Mouse (Mus musculus) brain, embryonic 14.5 days (tissue): ENCODE data around the gene Tent5c. TPM values are rescaled to one million over a fixed set of nuclear protein-coding genes. Genes with fewer than 3 reads are reported as not detected.

ENCODE experiments used
- DNase-seq: peaks from one replicate; pipeline ENCODE4 v3.0.0-alpha.2; 2011; ENCODE audit warnings: low read depth
- CTCF ChIP-seq: fragments of 200-500 bp; IDR thresholded peaks from 2 replicates; pipeline ENCODE4 v1.5.1; 2012; ENCODE audit warnings: inconsistent platforms, mild to moderate bottlenecking, moderate library complexity, borderline replicate concordance; ENCODE audit not compliant: insufficient read depth, insufficient read length; ENCODE audit errors: extremely low read depth
- POLR2A ChIP-seq: fragments of 200-500 bp; IDR thresholded peaks from 2 replicates; pipeline ENCODE4 v1.6.1; 2012; ENCODE audit warnings: mild to moderate bottlenecking, inconsistent platforms, borderline replicate concordance; ENCODE audit not compliant: poor library complexity, insufficient read depth, insufficient read length, severe bottlenecking; ENCODE audit errors: extremely low read depth
- polyA plus RNA-seq: library from polyadenylated mRNA; depleted of rRNA; stranded (reverse); fragments of >200 nt; gene quantifications from 2 replicates; pipeline ENCODE4 v1.2.3, GENCODE M21; 2012; rRNA removed

The Tent5c gene
- polyA plus RNA-seq: 1.3 and 2.4 TPM in 2 replicates

DNA sequence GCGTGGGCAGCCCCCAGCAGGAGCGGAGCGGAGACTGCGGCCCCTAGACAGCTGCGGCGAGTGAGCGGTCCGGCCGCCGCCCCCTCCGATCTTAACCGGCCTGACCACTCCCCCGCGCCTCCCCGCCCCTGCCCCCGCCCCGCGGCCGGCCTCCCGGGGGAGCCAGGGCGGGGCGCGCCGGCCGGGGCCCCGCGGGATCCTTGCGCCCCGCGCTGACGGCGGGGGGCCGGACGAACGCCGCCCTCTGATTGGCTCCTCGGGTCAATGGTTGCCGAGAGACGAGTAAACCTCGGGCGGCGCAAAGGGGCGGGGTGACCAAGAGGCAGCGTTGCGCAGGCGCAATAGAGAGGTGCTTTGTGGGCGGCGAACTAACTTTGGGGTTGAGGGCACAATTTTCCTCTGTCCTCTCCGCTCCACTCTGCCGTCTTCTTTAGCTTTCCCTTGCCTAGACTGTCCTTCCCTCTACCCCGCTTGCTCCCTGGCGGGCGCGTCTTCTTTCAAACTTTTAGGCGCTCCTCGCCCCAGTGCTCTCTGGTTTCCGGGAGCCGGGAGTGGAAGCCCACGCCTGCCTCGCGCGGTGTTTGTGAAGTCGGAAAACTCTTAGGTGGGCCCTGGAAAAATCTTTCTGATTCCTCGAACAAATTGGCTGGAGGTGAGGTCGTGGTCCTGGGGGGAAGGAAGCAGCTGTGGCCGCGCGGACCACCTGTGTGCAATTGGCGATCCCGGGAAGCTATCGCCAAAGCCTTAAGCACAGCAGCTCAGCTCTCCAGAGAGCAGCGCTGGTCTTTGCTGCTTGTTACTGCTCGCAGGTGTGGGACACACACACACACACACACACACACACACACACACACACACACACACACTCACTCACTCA is at the start of gene Tent5c:
Gene Tent5c (minus strand): TSS at position 192 of the 877 bp plus-strand sequence.
- TF ChIP-seq CTCF (no peak), POLR2A (0 out of 2 replicates have a peak, but pooled peaks have one; percentile 22)
- DNase-seq: peak; percentile 95

DNA sequence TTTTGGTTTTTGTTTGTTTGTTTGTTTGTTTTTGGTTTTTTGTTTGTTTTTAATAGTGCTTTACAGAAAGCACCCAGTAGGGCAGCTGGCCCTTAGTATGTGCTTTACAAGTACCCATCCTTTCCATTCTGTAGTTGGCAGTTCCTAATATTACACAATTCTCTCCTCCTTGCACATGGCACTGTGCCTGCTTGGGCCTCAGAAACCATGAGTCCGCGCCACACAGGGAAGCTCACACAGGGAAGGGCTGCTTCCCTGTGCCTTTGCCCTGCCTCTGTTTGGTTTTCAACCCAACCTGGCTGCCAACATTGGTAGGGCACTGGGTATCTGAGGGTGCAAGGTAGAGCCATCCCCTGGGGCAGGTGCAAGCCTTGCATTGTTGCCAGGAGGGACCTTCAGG is 47.6 kb upstream of the Tent5c start:
- no peak for TF ChIP-seq CTCF
- no peak for TF ChIP-seq POLR2A
- DNase-seq: no peak

DNA sequence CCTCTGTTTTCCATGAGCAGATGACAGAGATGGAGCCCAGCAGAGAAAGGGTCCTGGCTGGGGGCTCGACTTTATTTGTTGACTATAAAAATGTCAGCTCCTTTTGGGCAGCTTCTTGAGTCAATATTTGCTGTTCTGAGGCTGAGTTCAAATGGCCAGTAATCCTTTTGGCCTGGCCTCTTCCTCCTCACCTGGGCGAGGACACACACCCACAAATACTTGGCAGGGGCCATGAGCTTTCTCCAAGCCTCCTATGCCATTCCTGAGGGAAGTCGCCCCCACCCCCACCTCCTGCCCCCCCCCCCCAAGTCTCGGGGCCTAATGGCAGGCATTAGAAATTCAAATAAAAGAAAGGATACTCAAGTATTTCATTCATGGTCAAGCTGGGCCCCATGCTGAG is 46.8 kb upstream of the Tent5c start:
- DNase-seq: no peak
- TF ChIP-seq CTCF: no peak
- TF ChIP-seq POLR2A: no peak

DNA sequence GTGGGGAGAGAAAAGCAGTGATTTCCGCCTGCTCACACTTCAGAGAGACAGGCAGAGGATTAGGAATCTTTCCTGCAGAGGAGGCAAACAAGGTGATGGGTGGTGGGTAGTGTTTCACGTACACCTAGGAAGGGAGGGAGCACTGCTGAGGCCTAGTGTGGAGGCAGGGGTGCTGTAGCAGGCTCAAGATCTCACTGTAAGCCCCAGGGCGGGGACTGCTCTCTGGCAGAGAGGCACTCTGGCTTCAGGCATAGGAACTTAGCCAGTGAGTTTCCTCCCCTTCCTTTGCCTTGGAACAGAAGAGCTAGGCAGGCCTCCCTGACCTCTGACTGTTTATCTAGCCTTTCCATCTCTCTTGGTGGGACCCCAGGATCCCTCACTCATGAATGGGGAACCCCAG is 46.2 kb upstream of the Tent5c start:
- TF ChIP-seq POLR2A: no peak
- no peak for DNase-seq

DNA sequence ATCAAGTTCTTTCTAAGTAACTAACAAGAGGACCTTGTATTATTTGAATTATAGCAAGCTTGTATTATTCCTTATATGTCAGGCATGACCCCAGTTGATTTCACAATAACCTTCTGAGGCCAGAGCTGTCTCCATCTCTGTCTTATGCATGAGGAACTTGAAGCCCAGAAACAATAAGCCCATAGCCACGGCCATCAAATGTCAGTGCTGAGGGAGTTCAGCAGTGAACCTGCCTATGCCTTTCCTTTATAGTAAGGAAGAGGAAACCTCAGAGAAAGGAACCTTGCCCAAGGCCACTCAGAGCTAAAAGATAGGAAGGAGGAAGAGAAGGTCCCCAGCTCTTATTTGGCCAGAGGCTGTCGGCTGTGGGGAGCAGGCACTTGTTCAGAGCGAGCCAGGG is 45.3 kb upstream of the Tent5c start:
- no peak for DNase-seq
- no peak for TF ChIP-seq POLR2A
- no peak for TF ChIP-seq CTCF

DNA sequence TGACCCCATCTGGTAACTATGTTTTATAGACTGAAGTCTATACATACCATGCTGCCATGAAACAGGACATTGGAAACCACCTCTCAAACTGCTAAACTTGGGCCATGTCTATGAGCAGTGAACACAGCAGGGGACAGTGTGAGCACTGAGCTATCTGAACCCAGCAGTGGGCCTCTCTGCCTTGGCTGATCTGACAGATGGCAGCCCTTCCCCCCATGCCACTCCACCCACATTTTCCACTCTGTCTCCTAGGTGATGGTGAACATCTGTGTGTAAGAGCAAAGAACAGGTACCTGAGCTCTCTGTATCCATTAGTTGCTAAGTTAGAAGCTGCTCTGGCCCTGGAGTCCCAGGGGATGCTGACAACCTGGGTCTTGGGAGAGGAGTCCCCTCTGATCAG is 44.3 kb upstream of the Tent5c start:
- TF ChIP-seq CTCF (no peak), POLR2A (no peak)
- no peak for DNase-seq

DNA sequence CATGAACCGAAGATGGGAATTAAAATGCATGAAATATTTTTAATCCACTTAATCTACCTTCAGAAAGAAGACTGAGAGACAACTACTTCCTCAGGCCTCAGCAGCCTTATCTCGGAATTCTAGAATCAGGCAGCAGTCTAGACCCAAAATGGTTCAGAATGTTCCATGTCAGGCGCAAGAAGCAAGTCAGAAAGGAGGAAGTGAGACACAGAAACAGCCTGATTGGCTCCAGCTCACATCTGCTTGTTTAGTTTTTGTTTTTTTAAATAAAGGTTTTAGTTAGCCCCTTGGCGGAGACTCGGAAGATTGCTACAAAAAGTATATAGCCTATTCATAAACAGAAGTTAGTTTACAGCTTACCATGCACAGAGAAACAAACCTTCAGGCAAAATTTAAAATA is 41.8 kb upstream of the Tent5c start:
- TF ChIP-seq CTCF (no peak), POLR2A (no peak)
- no peak for DNase-seq

DNA sequence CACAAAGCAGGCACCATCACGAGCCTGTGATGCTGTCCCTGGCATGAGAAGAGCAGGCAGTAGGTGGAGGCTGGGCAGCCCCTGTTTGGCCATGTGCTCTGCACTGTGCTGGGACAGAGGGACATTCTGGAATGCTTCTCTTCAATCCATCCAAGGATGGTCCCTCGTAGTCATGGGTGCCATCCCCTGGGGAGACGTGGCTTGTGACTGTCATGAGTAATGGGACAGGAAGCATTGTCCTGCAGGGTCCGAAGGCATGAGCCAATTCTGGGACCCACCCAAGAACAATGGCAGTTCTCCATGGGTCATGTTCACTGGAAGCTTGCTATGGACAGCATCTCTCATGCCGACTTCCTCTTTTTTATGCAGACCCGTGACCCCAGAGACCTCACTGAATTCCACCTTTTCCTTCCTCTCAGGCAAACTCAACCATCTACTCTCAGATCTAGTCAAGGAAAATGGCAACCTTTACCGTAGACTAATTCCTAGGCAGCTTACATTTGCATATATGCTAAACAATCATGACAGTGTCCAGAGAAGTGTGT is 41.2 kb upstream of the Tent5c start:
- TF ChIP-seq POLR2A (no peak), CTCF (no peak)
- DNase-seq: no peak

DNA sequence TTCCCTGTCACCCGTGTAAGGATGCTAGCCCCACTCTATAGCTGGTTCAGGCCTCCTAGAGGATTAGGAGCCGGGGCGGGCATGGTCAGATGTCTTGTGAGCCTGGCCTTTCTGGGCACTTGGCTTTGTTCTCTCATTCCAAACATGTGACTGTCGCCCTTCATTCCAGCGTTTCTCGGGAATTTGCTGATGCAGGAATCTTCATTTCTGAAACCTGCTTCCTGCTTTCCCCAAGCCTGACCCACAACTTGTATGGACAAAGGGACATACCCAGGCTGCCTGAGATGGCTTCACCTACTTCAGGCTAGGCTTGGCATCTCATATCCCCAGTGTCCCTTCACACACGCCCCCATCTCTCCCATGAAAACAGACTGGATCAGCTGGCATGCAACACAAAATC is 33.5 kb upstream of the Tent5c start:
- DNase-seq: no peak
- TF ChIP-seq POLR2A (no peak), CTCF (no peak)

DNA sequence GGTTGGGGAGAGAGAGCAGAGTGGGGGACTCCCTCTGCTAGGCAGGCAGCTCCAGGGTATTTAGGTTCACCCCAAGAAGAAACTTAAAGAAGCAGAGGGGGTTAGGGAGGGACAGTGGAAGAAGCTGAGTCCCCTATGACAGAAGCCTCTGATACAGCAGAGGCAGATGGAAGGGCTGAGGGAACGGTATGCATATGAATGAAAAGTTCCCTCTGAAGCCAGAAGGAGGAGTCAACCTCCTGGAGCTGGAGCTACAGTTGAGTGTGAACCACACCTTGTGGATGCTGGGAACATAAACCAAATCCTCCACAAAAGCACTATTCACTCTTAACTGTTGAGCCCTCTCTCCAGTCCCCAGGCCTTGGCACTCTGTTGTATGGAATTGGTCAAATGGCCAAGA is 32.5 kb upstream of the Tent5c start:
- TF ChIP-seq POLR2A (no peak), CTCF (no peak)
- no peak for DNase-seq

DNA sequence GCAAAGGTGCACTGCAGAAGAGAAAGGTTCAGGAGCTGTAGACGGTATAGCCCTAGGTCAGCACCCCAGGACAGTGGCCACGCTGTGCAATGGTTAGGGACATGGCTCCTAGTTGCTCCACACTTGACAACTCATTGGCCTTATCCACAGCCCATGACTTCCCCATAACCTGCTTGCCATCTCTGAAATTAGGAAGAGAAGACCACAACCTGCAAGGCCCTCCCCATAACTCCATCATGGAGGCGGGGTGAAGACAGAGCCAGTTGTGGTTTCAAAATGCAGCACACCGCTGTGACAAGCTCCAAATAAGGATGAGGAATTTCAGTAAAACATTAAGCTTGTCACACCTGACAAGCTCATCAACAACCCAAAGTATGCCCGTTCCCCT is 26.6 kb upstream of the Tent5c start:
- TF ChIP-seq CTCF (no peak), POLR2A (no peak)

DNA sequence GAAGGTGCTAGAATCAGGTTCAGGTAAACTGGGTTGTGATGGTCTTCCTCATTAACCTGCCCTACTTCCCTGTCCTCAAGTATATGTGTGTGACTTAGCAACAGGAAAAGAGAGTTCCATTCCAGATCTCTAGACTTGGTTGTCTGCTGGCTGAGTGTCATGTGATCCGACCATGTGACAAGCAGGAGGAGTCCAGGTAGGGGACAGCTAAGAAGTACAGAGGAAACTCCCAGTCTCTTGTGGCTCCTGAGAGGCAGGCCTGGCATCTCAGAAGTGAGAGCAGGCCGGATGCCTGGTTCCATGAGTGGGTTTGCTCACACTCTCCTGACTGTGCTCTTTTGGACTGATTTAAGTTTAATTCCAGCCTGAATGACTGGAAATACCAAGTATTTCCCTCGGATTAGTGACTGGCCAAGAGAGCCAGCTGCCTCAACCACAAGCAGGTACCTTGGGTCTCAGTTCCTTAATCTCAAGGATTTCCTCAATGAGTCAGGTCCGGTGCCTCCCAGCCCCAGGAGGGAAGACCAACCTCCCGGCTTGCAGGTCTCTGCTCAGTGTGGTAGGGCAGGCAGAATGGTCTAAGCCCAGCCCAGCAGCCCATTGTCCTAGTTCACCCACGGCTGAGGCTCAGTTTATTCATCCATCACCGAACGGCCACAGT is 26.1 kb upstream of the Tent5c start:
- DNase-seq: no peak
- TF ChIP-seq POLR2A: no peak
- TF ChIP-seq CTCF: no peak

More for the DNA sequence above, 26.6 kb upstream of the Tent5c start:
- no peak for DNase-seq

DNA sequence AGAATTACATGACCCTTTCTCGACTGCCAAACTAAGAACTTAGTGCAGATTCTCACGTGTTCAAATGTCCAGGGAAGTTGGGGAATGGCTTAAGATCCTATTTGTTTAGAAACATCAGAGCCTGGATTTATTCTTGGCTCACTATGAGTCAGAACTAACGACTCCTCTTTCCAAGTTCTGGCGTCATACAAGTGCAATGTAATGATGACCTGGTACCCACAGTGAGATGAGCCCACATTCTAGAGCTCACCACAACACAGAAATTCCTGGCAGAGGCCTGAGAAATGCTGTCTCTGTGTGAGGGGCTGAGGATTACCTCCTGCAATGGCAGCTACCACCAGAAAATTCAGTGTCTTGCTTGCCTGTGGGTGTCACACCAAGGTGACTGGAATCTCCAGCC is 18.1 kb upstream of the Tent5c start:
- TF ChIP-seq POLR2A: no peak
- TF ChIP-seq CTCF: no peak

More for the DNA sequence above, 18.1 kb upstream of the Tent5c start:
- no peak for DNase-seq
